Mouse (Mus musculus) heart, embryonic 13.5 days (tissue): ENCODE data around the gene Tiam2. TPM values are rescaled to one million over a fixed set of nuclear protein-coding genes. Genes with fewer than 3 reads are reported as not detected.

ENCODE experiments used
- ATAC-seq: fragments of 200-750 bp; cut with Nextera tagmentation; 2 replicates; pipeline ENCODE4 v1.8.0; 2017; ENCODE audit warnings: moderate TSS enrichment; ENCODE audit not compliant: insufficient number of reproducible peaks, low FRiP score, low TSS enrichment; ENCODE audit errors: extremely low read depth
- H3K27ac ChIP-seq: fragments of 300-500 bp; sonication (generic); replicated peaks from 2 replicates; pipeline ENCODE4 v1.5.1; 2015; ENCODE audit warnings: moderate library complexity, mild to moderate bottlenecking, inconsistent platforms
- H3K27me3 ChIP-seq: fragments of 300-500 bp; sonication (generic); replicated peaks from 2 replicates; pipeline ENCODE4 v1.6.1; 2015; ENCODE audit warnings: mild to moderate bottlenecking, inconsistent platforms
- H3K36me3 ChIP-seq: fragments of 300-500 bp; sonication (generic); 2 replicates; pipeline ENCODE4 v1.6.1; 2015; ENCODE audit warnings: mild to moderate bottlenecking, inconsistent platforms
- H3K4me1 ChIP-seq: fragments of 300-500 bp; sonication (generic); 2 replicates; pipeline ENCODE4 v1.6.1; 2015; ENCODE audit warnings: inconsistent platforms
- H3K4me2 ChIP-seq: fragments of 300-500 bp; sonication (generic); 2 replicates; pipeline ENCODE4 v1.6.1; 2015; ENCODE audit warnings: inconsistent platforms, mild to moderate bottlenecking, moderate library complexity
- H3K4me3 ChIP-seq: fragments of 300-500 bp; sonication (generic); 2 replicates; pipeline ENCODE4 v1.5.1; 2015; ENCODE audit warnings: moderate library complexity, mild to moderate bottlenecking, inconsistent platforms
- H3K9ac ChIP-seq: fragments of 300-500 bp; sonication (generic); 2 replicates; pipeline ENCODE4 v1.6.1; 2015; ENCODE audit warnings: inconsistent platforms, mild to moderate bottlenecking, moderate library complexity
- H3K9me3 ChIP-seq: fragments of 300-500 bp; sonication (generic); 2 replicates; pipeline ENCODE4 v1.6.1; 2016; ENCODE audit warnings: inconsistent platforms
- WGBS: fragments of 180-500 bp; shearing (Covaris S2); methylation state at CpG from one replicate; pipeline ENCODE4 v1.1.7; 2015; ENCODE audit warnings: mixed read lengths; 5-methylcytosine and 5-hydroxymethylcytosine counted together
- polyA plus RNA-seq: library from polyadenylated mRNA; unstranded; fragments of >200 nt; fragmentation: Nextera tagmentation; extraction: Ambion mirVana; gene quantifications from 2 replicates; pipeline ENCODE4 v1.2.1, GENCODE M21; 2015

Gene Tiam2
- polyA plus RNA-seq, 1 experiment from 2014 or later: 4.0 TPM

DNA sequence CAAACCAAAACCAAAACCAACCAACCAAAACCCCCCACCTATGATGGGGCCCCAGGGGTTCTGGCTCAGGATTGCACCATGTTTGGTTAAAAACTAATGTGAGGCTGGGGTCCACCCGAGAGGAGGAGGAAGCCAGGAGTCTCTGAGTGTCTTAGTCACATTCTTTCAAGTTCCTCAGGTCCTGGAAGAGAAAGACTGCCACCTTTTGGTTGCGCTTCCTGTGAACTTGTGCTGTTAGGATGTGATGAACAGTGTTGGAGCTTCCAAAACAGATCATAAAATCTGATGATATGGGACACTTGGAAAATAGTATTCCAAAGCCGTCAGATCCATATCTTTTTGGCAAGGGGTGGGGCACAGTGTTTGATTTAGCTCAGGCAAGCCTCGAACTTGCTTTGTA, 174.6 kb downstream of the Tiam2 start:
- no peaks in the 10 kb centered on the region for H3K27me3 ChIP-seq
- no peak overlapping the region for H3K9ac ChIP-seq
- no peaks in the 10 kb centered on the region for H3K36me3 ChIP-seq
- WGBS: 70% methylated on average over 4 of the region's 4 CpGs
- H3K4me3 ChIP-seq: no peak overlapping the region
- H3K9me3 ChIP-seq: no peaks in the 10 kb centered on the region
- H3K4me1 ChIP-seq: no peaks in the 10 kb centered on the region
- no peak overlapping the region for H3K4me2 ChIP-seq
- no peak for ATAC-seq
- no peak overlapping the region for H3K27ac ChIP-seq

DNA sequence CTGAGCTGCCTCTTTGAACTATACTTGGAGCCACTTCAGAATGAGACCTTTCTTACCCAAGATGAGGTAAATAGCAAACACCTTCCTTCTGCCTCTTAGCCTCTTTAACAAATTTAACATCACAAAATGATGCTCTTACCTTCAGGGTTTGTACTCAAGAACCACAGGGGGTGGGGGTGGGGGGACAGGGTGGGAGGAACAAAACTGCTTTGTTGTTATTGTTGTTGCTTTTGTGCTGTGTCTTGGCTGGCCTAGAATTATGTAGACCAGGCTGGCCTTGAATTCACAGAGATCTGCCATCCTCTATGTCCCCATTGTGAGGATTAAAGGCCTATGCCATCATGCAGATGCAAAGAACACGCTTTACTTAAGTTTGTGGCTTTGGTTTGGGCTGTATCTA, 179.3 kb downstream of the Tiam2 start:
- WGBS: 77% methylated on average over 1 of the region's 1 CpGs
- Histone ChIP-seq H3K27me3 (no peaks in the 10 kb centered on the region), H3K27ac (no peak overlapping the region), H3K9me3 (no peaks in the 10 kb centered on the region), H3K36me3 (no peaks in the 10 kb centered on the region), H3K4me2 (no peak overlapping the region), H3K4me3 (no peak overlapping the region), H3K9ac (no peak overlapping the region), H3K4me1 (no peaks in the 10 kb centered on the region)
- no peak for ATAC-seq

DNA sequence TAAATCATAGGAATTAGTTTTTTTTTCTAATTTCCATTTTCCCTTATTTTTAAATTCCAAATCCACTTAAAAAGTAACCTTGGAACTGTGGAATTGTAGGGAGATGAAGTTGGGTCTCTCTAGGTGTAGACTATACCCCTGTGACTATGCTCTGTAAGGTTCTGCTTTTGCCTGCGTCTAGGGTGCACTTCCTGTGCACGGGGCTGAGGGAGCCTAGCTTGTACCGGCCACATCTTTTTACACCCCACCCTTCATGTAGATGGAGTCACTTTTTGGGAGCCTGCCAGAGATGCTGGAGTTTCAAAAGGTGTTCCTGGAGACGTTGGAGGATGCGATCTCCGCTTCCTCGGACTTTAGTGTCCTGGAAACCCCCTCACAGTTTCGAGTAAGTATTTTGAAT, 180.1 kb downstream of the Tiam2 start:
- Histone ChIP-seq H3K4me1 (no peaks in the 10 kb centered on the region), H3K9ac (no peak overlapping the region), H3K27ac (no peak overlapping the region), H3K4me3 (no peak overlapping the region), H3K27me3 (no peaks in the 10 kb centered on the region), H3K4me2 (no peak overlapping the region), H3K36me3 (no peaks in the 10 kb centered on the region), H3K9me3 (no peaks in the 10 kb centered on the region)
- ATAC-seq: no peak
- WGBS: 77% methylated on average over 8 of the region's 8 CpGs

DNA sequence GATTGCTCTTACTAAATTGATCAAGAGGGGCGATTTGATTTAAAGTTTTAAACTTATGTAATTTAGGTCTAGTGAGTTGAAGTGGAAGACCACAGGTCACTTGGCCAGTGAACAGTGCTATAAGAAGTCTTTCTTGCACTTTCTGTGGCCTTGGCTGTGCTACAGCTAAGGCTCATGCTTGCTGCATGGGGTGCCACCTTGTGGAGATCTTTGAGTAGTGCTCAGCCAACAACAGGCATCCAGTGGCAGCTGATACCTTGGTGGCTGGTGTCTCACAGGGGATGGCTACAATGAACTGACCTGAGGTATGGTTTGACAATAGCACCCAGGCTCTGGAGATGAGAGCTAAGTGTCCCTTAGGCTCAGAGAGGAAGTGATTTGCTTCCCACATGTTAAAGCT, 183.5 kb downstream of the Tiam2 start:
- 15% methylated on average over 1 of the region's 1 CpGs for WGBS
- ATAC-seq: no peak
- Histone ChIP-seq H3K36me3 (peaks cover 6% of the 10 kb centered on the region; the same call in 1 of the 2 replicates), H3K4me2 (no peak overlapping the region), H3K27ac (no peak overlapping the region), H3K27me3 (no peaks in the 10 kb centered on the region), H3K9ac (no peak overlapping the region), H3K4me1 (no peaks in the 10 kb centered on the region), H3K9me3 (no peaks in the 10 kb centered on the region), H3K4me3 (no peak overlapping the region)

DNA sequence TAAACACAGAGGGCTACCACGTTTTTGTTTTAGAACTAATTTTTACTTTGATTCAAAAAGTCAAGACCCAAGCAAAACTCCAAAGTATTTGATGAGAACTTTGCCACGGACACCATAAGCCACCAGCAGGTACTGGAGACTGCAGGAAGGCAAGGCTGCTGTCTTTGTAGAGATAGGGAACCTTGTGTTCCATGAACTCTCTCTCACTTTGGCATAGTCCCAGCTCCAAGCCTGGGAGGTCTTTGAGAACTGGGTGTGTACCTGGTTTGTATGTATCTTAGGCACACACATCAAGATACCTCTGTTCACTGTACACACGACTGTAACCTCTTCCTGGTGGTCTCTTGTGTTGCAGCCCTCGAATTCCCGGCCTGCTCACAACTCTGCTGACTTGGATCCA, 187.9 kb downstream of the Tiam2 start:
- H3K4me2 ChIP-seq: no peak overlapping the region
- H3K36me3 ChIP-seq: peaks cover 34% of the 10 kb centered on the region
- no peak overlapping the region for H3K27ac ChIP-seq
- H3K27me3 ChIP-seq: no peaks in the 10 kb centered on the region
- no peaks in the 10 kb centered on the region for H3K4me1 ChIP-seq
- H3K4me3 ChIP-seq: no peak overlapping the region
- H3K9me3 ChIP-seq: no peaks in the 10 kb centered on the region
- WGBS: 77% methylated on average over 5 of the region's 5 CpGs
- no peak for ATAC-seq
- no peak overlapping the region for H3K9ac ChIP-seq

DNA sequence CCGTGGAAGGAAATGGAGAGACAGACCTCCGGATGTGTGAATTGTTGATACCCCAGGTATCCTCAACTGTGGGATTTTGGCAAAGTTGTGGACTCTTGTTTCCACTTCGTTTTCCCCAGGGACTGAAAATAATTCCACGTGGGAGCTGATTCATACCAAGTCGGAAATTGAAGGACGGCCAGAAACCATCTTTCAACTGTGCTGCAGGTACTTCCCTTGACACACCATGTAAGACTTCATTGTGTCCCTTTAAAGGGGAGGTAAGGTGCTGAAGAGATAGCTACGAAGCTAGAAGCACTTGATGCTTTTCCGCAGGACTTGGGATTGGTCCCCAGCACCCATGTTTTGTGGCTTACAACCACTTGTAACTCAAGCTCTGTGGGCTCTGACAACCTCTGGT, 189.5 kb downstream of the Tiam2 start:
- no peak for ATAC-seq
- H3K27me3 ChIP-seq: no peaks in the 10 kb centered on the region
- WGBS: 87% methylated on average over 8 of the region's 8 CpGs
- no peak overlapping the region for H3K4me3 ChIP-seq
- no peaks in the 10 kb centered on the region for H3K9me3 ChIP-seq
- H3K4me1 ChIP-seq: no peaks in the 10 kb centered on the region
- no peak overlapping the region for H3K9ac ChIP-seq
- H3K27ac ChIP-seq: no peak overlapping the region
- no peak overlapping the region for H3K4me2 ChIP-seq
- H3K36me3 ChIP-seq: peaks cover 38% of the 10 kb centered on the region

DNA sequence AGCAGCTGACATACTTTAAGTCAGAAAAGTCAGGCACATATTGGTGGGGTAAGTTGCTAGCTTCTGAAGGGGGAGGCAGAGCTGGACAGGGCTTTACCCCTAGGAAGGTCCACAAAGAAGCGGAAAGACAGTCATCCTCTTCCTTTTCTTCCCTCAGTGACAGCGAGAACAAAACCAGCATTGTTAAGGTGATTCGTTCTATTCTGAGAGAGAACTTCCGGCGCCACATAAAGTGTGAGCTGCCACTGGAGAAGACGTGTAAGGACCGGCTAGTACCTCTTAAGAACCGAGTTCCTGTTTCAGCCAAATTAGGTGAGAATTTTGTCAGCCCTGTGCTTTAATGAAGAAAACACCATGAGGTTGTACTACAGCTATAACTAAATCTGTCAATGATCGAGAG, 190.0 kb downstream of the Tiam2 start:
- Histone ChIP-seq H3K4me3 (no peak overlapping the region), H3K27me3 (no peaks in the 10 kb centered on the region), H3K4me1 (no peaks in the 10 kb centered on the region), H3K36me3 (peaks cover 38% of the 10 kb centered on the region), H3K4me2 (no peak overlapping the region), H3K27ac (no peak overlapping the region), H3K9me3 (no peaks in the 10 kb centered on the region), H3K9ac (no peak overlapping the region)
- 74% methylated on average over 9 of the region's 9 CpGs for WGBS
- ATAC-seq: no peak

DNA sequence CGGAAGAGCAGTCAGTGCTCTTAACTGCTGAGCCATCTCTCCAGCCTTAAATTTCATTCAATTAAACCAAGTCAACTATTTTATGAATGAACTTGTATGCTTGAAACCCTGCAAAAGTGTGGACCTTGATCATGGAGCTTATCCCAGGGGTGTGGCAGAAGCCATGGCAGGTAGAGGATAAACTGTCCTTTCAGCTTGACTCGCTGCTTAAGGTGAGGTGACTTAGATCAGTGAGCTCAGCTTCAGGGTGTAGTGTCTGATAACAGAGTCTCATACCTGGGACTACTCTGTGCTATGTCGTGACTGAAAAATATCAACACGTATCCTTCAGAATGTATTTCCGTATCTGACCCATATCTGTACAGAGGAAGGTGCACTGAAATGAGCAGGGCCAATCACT, 194.0 kb downstream of the Tiam2 start:
- H3K4me3 ChIP-seq: no peak overlapping the region
- WGBS: 86% methylated on average over 5 of the region's 5 CpGs
- no peaks in the 10 kb centered on the region for H3K27me3 ChIP-seq
- no peak overlapping the region for H3K9ac ChIP-seq
- peaks cover 28% of the 10 kb centered on the region for H3K36me3 ChIP-seq
- H3K9me3 ChIP-seq: no peaks in the 10 kb centered on the region
- no peaks in the 10 kb centered on the region for H3K4me1 ChIP-seq
- H3K27ac ChIP-seq: no peak overlapping the region
- no peak for ATAC-seq
- no peak overlapping the region for H3K4me2 ChIP-seq

DNA sequence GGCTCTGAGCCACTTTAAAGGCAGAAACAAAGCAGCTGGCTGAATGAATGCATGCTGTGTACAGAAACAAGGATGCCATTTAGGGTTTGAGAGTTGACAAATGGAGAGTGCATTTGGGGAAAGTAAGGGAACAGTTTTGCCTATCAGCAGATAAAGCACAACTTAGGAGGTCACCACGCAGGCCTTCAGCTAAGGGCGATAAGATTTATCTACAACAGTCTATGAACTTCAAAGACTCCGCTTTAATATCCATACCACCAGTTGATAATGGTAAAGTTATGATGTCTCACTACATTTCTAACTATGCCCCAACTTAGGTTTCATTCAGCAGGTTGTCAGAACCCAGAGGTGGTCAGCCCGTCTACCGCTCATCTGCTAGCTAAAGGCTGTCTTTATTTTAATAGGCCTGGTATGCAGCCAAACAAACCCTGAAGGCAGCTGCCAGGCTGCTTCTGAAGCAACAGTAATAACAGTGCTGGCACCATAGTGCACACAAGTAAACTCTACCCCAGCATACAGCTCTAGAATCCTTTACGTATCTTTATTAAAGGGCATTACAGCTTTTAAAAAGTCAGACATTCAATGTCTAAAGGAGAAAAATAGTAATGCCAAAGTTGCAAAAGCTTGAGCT, 201.6 kb downstream of the Tiam2 start:
- 57% methylated on average over 6 of the region's 6 CpGs for WGBS
- no peak overlapping the region for H3K9ac ChIP-seq
- no peak overlapping the region for H3K27ac ChIP-seq
- H3K36me3 ChIP-seq: peaks cover 11% of the 10 kb centered on the region
- no peak for ATAC-seq
- no peak overlapping the region for H3K4me2 ChIP-seq
- no peaks in the 10 kb centered on the region for H3K27me3 ChIP-seq
- no peak overlapping the region for H3K4me3 ChIP-seq
- H3K9me3 ChIP-seq: no peaks in the 10 kb centered on the region
- H3K4me1 ChIP-seq: peaks cover 25% of the 10 kb centered on the region

DNA sequence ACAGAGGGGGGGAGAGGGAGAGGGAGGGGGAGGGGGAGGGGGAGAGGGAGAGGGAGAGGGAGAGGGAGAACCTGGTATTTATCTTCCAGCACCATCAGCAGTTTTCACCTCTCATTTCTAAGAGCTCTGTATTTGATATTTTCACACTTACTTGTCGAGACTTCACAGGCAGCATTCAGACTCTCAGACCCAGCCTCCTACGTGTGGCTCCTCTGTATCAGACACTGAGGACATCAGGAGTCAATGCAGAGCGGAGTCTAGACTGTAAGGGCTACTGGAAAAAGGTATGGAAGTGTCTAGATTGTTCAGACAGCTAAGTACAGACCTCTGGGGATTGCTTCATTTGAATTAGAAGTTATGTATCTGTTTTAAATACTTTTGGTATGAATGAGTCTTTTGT, 203.2 kb downstream of the Tiam2 start:
- WGBS: 24% methylated on average over 3 of the region's 3 CpGs
- H3K27me3 ChIP-seq: no peaks in the 10 kb centered on the region

DNA sequence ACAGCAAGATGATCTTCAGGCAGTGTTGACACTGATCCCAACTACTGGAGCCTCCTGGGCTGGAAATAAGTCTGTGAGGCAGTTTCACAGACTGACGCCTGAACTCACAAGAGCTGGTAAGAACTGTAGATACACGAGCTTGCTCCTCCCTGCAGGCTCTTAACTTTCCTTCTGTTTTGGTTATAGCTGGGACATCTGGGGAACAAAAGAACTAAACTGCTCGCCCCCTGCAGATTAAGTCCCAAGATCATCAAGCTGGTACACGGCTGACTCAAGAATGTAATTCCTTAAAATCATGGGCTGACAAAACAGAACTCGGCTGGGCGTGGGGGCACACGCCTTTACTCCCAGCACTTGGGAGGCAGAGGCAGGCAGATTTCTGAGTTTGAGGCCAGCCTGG, 204.2 kb downstream of the Tiam2 start:
- ATAC-seq: no peak
- no peak overlapping the region for H3K4me2 ChIP-seq
- peaks cover 17% of the 10 kb centered on the region for H3K36me3 ChIP-seq
- WGBS: 63% methylated on average over 7 of the region's 7 CpGs
- H3K4me1 ChIP-seq: peaks cover 25% of the 10 kb centered on the region
- H3K27ac ChIP-seq: no peak overlapping the region
- no peaks in the 10 kb centered on the region for H3K27me3 ChIP-seq
- no peak overlapping the region for H3K9ac ChIP-seq
- no peaks in the 10 kb centered on the region for H3K9me3 ChIP-seq
- no peak overlapping the region for H3K4me3 ChIP-seq

More for the DNA sequence above, 203.2 kb downstream of the Tiam2 start:
- H3K4me2 ChIP-seq: no peak overlapping the region
- no peak overlapping the region for H3K27ac ChIP-seq
- no peak overlapping the region for H3K4me3 ChIP-seq
- no peaks in the 10 kb centered on the region for H3K9me3 ChIP-seq
- no peak overlapping the region for H3K9ac ChIP-seq
- peaks cover 25% of the 10 kb centered on the region for H3K4me1 ChIP-seq
- H3K36me3 ChIP-seq: peaks cover 11% of the 10 kb centered on the region
- ATAC-seq: no peak

DNA sequence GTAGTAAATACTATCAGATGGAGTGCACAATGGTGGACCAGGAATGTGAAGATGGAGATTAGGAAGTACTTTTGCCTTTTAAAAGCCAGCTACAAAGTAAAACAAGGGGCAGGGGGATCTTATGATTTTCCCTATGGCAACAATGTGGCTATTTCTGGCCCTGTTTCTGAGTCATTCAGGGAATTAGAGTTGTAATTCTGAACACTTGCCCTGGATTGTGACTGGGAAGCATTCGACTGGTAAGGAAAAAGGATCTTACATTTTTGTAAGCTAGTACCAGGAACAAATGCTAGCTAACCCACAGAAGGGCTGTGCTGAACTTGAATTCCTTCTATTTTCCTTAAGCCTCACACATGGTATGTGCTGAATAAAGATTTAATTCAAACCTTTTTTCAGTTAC, 205.3 kb downstream of the Tiam2 start:
- Histone ChIP-seq H3K4me2 (no peak overlapping the region), H3K27me3 (no peaks in the 10 kb centered on the region), H3K36me3 (peaks cover 16% of the 10 kb centered on the region), H3K4me1 (peaks cover 25% of the 10 kb centered on the region), H3K4me3 (no peak overlapping the region), H3K9ac (no peak overlapping the region), H3K9me3 (no peaks in the 10 kb centered on the region), H3K27ac (no peak overlapping the region)
- WGBS: 32% methylated on average over 1 of the region's 1 CpGs
- ATAC-seq: no peak
